Mouse (Mus musculus) kidney, postnatal 10 days (tissue): ENCODE measurements around the gene Phb2.

ENCODE experiments used
- DNase-seq: peaks from one replicate; pipeline ENCODE4 v3.0.0; 2021; ENCODE audit warnings: mixed read lengths

Gene Phb2

GRCm38 (mm10) chr6:124724472-124724871 lies 12.3 kb downstream of the Phb2 start:
- DNase-seq: no peak

DNA sequence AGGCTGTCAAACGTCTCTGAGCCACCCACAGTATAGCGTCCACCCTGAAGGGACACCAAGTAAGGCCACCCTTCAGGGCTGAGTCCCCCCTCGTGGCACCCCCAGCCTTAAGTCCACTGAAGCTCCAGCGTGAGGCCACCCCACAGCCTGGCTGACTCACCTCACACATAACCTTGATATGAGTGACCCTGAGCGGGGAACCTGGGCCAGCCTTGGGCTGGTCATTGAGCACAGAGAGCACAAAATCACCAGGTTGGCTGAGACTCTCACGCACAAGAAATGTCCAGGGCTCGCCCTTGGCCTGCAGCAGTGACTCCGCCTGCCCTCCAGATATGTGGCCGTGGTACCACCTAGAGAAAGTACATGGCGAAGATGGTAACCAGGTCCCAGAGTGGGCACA lies 16.5 kb downstream of the Phb2 start:
- DNase-seq: no peak

- DNase-seq: no peak
Measured at GRCm38 (mm10) chr6:124729850-124730705, 17.9 kb downstream of the Phb2 start.

DNA sequence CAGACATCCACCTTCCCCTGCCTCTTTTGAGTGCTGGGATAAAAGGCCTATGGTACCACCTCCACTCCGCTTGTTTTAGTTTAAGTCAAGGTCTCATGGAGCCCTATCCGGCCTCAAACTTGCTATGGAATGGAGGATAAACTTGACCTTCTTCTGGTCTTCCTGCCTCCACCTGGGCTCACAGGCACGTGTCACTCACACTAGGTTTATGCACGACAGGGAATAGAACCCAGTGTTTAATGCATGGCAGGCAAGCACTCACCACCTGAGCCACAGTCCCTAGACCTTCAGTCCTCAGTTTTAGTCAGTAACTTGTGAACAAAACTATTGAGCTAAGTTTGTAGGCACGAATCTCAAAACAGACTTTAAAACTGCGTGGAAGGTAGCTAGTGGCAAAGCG lies 18.9 kb downstream of the Phb2 start:
- no peak for DNase-seq

DNA sequence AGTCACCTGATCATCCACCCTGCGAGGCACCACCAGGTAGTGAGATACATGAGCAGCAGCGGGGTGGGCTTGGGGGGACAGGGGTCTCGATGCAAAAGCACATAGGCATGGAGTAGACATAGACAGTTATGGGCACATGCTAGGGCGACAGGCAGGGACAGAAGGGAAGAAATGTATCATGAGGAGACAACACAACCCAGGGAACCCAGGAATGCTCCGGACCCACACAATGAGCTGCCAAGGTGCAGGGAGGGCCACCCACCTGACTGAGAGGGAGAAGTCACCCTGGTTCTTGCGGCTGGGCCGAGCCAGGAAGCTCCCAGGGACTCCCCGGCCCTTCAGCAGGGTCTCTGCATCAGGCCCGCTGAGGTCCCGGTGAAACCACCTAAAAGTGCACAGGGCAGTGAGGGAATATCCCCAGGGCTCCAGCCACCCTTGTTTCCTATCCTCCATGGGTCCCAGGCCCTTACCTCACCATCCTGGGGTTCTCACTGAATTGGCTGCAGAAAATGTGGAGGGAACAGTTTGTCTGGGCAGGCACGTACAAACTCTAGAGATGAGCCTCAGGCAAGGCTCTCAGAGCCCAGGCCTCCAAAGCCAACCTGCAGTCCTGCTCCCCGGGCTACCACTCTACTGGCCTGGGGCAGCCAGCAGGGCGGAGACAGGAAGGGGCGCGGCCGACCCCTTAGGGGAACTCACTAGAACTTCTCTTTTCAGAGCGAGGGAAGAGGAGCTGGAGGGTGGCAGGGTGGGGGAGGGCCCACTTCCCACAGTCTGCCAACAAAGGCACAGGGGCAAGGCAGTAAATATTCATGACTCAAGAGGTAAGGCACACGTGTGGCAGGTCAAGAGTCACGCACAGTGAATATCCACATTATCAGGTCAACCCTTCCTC lies 20.6 kb downstream of the Phb2 start:
- no peak for DNase-seq

DNA sequence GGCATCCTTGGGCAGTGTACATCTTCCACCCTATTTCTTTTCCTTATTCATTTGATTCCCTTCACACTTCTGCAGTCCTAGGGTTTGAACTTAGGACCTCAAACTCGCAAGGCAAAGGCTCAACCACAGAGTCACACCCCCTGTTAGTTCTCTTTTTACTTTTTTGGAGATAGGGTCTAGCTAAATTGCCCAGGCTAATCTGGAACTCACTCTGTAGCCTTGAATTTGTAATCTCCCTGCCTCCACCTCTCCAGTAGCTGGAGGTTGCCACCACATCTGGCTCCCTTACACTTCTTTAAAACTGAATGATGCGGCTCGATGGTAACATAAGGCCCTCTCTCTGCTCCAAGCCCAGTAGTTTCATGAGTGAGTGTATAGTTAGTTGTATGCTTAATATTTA lies 22.3 kb downstream of the Phb2 start:
- DNase-seq: no peak

DNA sequence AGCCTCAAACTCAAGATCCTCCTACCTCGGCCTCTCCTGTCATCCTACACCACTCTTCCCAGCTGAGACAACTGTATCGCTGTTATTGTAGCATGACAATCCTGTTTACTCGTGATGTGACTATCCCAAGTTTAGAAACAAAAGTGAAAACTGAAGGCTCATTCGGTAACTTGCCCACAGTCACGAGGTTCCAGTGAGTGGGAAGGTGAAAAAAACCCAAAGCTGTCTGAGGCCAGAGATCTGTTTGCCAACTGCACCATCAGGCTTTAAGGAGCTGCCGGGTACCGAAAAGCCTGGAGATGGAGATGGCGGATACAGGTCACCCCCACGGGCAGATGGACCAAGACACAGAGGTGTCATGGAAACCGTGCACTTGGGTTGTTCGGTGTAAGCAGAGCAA lies 24.9 kb downstream of the Phb2 start:
- DNase-seq: no peak

DNA sequence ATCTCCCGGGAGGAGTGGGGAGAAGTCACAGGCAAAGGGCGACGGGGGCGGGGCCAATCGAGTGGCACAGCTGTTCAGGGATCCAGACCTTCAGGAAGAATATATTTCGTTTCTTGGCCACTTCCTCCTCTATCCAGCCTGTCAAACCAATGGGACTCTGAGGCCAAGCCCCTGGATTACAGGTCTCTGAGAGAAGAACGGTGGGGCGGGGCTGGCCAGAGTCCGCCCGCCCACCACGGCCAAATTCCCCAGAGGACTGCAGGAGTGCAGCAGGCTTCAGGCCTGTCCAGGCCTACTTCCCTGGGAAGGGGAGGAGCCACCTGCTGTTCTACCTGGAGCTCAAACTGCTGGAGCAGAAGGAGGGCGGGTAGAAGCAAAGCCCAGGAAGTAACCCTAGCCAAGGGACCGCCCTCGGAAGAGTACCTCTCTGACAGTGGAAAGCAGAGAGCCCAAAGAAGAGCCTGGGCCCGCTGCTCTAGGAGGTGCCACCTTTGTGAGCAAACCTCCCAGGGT lies 26.4 kb downstream of the Phb2 start, which contains the start of gene Ptpn6:
Gene Ptpn6, minus strand, starts transcription at position 204 of the 513 bp plus-strand sequence.
- DNase-seq: peak; percentile 89

GRCm38 (mm10) chr6:124739231-124739796 lies 27.2 kb downstream of the Phb2 start:
- DNase-seq: no peak

DNA sequence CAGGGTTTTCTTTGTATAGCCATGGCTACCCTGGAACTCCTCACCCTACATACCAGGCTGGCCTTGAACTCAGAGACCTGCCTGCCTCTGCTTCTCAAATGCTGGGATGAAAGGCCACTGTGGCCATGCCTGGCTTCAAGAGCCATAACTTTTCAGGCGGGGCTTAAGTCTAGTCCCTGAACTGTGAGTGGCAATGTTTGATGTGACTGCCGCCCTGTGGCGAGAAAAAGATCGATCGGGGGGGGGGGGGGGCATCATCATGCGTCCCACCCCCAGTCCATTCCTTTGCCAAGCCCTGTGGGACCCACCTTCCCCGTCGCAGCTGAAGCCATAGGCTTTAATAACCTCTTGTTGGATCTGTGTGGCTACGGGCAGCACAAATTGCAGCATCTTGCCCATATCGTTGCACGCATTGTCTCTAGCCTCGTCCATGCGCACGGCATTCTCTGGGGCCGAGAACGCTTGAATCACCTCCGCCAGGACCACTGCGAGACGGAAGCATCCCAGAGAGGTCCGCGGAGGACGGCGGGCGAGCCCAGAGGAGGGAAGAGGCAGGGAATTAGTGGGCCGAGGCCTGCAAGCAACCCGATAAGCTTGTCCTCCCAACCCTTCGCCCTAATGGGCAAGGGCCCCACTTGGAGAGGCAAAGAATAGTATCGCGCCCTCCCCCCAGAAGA lies 28.2 kb downstream of the Phb2 start:
- peak; percentile 70 for DNase-seq

- peak; percentile 92 for DNase-seq
Measured at GRCm38 (mm10) chr6:124740888-124741761, 29.0 kb downstream of the Phb2 start, which contains the start of gene Grcc10. Grcc10 (minus strand) TSS chr6:124741374.

DNA sequence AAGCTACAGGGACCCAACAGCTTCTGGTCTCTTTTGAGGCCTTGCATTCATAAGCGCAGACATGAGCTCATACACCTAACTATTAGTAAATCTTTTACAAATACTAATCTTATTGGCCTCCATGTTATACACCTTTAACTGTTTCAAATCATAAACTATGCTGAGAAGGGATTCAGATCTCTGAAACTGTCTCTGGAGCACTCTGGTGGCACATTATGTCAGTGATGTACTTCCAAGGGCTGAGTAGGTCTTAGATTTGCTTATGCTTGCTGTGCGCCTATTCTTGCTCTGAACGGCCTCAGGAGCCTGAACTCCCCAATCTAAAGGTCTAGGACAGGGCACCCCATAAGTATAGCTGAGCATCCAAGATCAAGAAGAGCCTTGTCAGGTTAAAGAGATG lies 29.7 kb downstream of the Phb2 start:
- no peak for DNase-seq

DNA sequence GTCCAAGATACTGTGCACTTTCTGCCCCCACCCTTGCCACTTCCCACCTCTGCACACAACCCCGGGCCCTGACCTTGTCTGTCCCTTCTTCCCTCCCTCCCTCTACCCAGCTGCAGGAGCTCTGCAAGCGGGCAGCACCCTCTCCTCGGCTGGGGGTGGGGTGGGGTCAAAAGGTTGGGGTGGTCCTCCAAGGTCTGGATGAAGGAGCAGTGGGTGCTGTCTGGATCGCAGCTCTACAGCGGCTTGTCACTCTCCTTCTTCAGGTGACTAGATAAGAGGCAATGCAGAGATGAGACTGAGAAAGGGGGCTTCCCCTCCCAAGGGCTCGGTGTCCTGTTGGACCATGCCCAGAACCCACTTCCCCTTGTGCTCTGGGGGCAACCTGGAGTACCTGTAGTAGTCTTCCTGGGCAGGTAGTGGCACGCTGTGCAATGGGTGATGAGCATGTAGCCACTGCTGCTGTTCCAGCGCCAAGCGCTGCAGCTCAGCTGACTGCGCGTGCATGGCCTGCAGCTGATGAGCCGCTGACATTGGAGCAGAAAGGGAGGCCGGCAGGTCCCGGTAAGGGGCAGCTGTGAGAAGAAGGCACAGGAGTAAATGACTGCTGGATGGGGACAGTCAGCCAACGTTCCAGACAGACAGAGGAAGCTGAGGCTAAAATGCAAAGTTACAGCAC lies 30.8 kb downstream of the Phb2 start:
- DNase-seq: peak; percentile 43

DNA sequence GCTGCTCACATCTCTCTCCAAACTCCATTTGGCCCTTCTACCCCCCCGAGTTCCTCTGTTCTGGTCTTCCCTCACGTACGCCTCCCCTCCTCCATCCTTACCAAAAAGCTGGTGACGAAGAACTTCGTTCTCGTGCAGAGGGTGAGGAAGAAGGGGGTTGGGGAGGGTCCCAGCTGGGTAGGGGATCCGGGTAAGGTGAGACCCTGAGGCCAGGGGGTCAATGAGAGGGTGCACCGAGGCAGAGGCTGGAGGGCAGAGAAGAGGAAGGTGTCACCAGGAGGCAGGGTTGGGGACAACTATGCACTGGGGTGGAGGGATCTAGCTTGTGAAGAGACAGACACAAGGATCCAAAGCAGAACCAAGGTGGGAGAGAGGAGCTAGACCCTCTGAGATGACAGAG lies 31.5 kb downstream of the Phb2 start:
- no peak for DNase-seq

GRCm38 (mm10) chr6:124744755-124745321 lies 32.7 kb downstream of the Phb2 start:
- DNase-seq: peak; percentile 56

DNA sequence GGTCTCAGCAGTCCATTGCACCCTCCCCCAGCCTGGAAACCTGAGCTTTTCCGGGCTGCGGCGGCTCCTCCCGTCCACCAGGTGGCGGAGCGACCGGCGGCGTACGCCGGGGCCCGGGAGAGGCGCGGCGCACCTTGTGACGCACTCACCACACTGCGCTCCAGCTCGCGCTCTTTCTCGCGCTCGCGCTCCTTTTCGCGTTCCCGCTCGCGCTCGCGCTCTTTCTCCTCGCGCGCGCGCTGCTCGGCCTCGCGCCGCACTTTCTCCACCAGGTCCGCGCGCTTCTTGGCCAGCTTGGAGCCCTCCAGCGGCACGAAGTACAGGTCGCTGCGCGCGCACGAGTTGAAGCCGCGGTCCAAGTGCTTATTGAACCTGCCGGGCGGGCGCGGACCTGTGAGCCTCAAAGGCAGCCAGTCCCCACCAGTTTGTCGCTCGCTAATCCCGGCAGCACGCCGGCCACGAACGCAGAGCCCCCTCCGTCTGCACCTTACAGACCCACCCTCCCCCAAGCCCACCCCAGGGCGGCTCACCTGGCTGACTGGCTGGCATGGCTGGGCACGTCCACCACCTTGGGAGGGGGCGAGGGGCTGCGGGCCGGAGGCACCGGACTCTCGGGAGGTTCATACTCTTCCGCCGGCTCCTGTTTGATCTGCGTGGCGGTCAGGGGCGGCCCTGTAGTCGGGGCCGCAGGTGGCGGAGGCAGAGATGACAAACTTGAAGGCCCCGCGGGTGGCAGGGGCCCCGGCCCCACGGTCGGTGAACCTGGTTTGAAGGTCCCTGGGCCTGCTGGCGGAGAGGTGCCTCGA lies 33.6 kb downstream of the Phb2 start:
- DNase-seq: peak; percentile 95

DNA sequence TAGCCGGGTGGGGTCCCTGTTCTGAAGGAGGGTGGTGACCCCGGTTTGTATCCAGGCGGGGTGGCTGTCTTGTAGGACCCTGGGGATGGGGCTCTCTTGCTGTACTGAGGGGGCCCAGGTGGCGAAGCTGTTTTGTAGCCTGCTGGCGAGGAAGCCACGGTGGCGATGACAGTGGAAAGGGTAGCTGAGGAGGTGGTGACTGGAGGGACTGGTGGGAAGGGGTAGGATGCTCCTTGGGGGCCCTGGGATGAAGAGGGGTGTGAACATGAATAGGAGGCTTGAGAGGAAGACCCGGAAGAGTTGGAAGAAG lies 34.1 kb downstream of the Phb2 start:
- DNase-seq: no peak

- no peak for DNase-seq
Measured at GRCm38 (mm10) chr6:124746654-124747632, 34.8 kb downstream of the Phb2 start.

- no peak for DNase-seq
Measured at GRCm38 (mm10) chr6:124750405-124750804, 38.3 kb downstream of the Phb2 start.
